Mouse (Mus musculus): Measurements from ENCODE around the gene Fam178b. TPM values are rescaled to one million over a fixed set of nuclear protein-coding genes. Genes with fewer than 3 reads are reported as not detected.

Gene Fam178b
- not detected in 2 replicates for polyA plus RNA-seq (2014; fragmentation: Nextera tagmentation; extraction: Ambion mirVana)

- no peak for ATAC-seq (ENCODE audit: low FRiP score)
- H3K36me3 ChIP-seq (replicated peaks; ENCODE audit: control insufficient read depth, insufficient read depth), result no peaks in the 10 kb centered on the region
- H3K4me1 ChIP-seq (replicated peaks; ENCODE audit: control insufficient read depth, insufficient read depth, low read length), result no peaks in the 10 kb centered on the region
- 94% methylated on average over 39 of the region's 39 CpGs for WGBS
- no peak within 1 kb of the TSS for H3K4me3 ChIP-seq (replicated peaks; ENCODE audit: low read length)
- H3K9ac ChIP-seq, result no peak within 1 kb of the TSS
- H3K27ac ChIP-seq, result no peak within 1 kb of the TSS
- H3K4me2 ChIP-seq (replicated peaks), result no peak within 1 kb of the TSS
- no peaks in the 10 kb centered on the region for H3K9me3 ChIP-seq (ENCODE audit: control insufficient read depth, low read length)
- DNase-seq (ENCODE audit: low spot score), result no peak
- H3K27me3 ChIP-seq (ENCODE audit: control insufficient read depth, insufficient read depth, low read length), result no peaks in the 10 kb centered on the region
Measured at GRCm38 (mm10) chr1:36682620-36683355, at the start of gene Fam178b. Fam178b (minus strand) TSS chr1:36683183.

- Histone ChIP-seq H3K4me2 (replicated peaks) (no peak overlapping the region), H3K27ac (no peak overlapping the region), H3K4me3 (replicated peaks; ENCODE audit: low read length) (no peak overlapping the region), H3K36me3 (replicated peaks; ENCODE audit: control insufficient read depth, insufficient read depth) (no peaks in the 10 kb centered on the region), H3K27me3 (ENCODE audit: control insufficient read depth, insufficient read depth, low read length) (no peaks in the 10 kb centered on the region), H3K4me1 (replicated peaks; ENCODE audit: control insufficient read depth, insufficient read depth, low read length) (no peaks in the 10 kb centered on the region), H3K9me3 (ENCODE audit: control insufficient read depth, low read length) (no peaks in the 10 kb centered on the region), H3K9ac (no peak overlapping the region)
- 72% methylated on average over 4 of the region's 4 CpGs for WGBS
- no peak for DNase-seq (ENCODE audit: low spot score)
- ATAC-seq (ENCODE audit: low FRiP score), result no peak
Measured at GRCm38 (mm10) chr1:36724057-36724431, 41.1 kb upstream of the Fam178b start.

- ATAC-seq (ENCODE audit: low FRiP score), result no peak
- H3K27ac ChIP-seq, result 0 out of 2 replicates have a peak overlapping the region, but pooled peaks have one; percentile 20
- H3K4me1 ChIP-seq (replicated peaks; ENCODE audit: control insufficient read depth, insufficient read depth, low read length), result no peaks in the 10 kb centered on the region
Measured at GRCm38 (mm10) chr1:36723146-36724056, 40.4 kb upstream of the Fam178b start.

GRCm38 (mm10) chr1:36718786-36719185 lies 35.8 kb upstream of the Fam178b start:
- Histone ChIP-seq H3K4me3 (replicated peaks; ENCODE audit: low read length) (no peak overlapping the region), H3K4me2 (replicated peaks) (no peak overlapping the region), H3K4me1 (replicated peaks; ENCODE audit: control insufficient read depth, insufficient read depth, low read length) (no peaks in the 10 kb centered on the region), H3K27ac (no peak overlapping the region), H3K9ac (no peak overlapping the region), H3K36me3 (replicated peaks; ENCODE audit: control insufficient read depth, insufficient read depth) (no peaks in the 10 kb centered on the region), H3K27me3 (ENCODE audit: control insufficient read depth, insufficient read depth, low read length) (no peaks in the 10 kb centered on the region), H3K9me3 (ENCODE audit: control insufficient read depth, low read length) (no peaks in the 10 kb centered on the region)
- ATAC-seq (ENCODE audit: low FRiP score) (no peak), DNase-seq (ENCODE audit: low spot score) (no peak)
- 86% methylated on average over 1 of the region's 1 CpGs for WGBS

More at GRCm38 (mm10) chr1:36723146-36724056, 40.4 kb upstream of the Fam178b start:
- Histone ChIP-seq H3K4me2 (replicated peaks) (no peak overlapping the region), H3K9me3 (ENCODE audit: control insufficient read depth, low read length) (no peaks in the 10 kb centered on the region), H3K4me3 (replicated peaks; ENCODE audit: low read length) (no peak overlapping the region), H3K36me3 (replicated peaks; ENCODE audit: control insufficient read depth, insufficient read depth) (no peaks in the 10 kb centered on the region), H3K27me3 (ENCODE audit: control insufficient read depth, insufficient read depth, low read length) (no peaks in the 10 kb centered on the region), H3K9ac (no peak overlapping the region)
- WGBS, result 74% methylated on average over 16 of the region's 16 CpGs
- DNase-seq (ENCODE audit: low spot score), result no peak

- Histone ChIP-seq H3K36me3 (replicated peaks; ENCODE audit: control insufficient read depth, insufficient read depth) (no peaks in the 10 kb centered on the region), H3K4me2 (replicated peaks) (no peak within 1 kb of the TSS), H3K27me3 (ENCODE audit: control insufficient read depth, insufficient read depth, low read length) (no peaks in the 10 kb centered on the region), H3K27ac (no peak within 1 kb of the TSS), H3K4me1 (replicated peaks; ENCODE audit: control insufficient read depth, insufficient read depth, low read length) (0 out of 2 replicates have a peak, but pooled peaks cover 5% of the 10 kb centered on the region), H3K4me3 (replicated peaks; ENCODE audit: low read length) (no peak within 1 kb of the TSS), H3K9ac (no peak within 1 kb of the TSS), H3K9me3 (ENCODE audit: control insufficient read depth, low read length) (no peaks in the 10 kb centered on the region)
- no peak for DNase-seq (ENCODE audit: low spot score)
- 82% methylated on average over 5 of the region's 5 CpGs for WGBS
- ATAC-seq (ENCODE audit: low FRiP score), result no peak
Measured at GRCm38 (mm10) chr1:36714311-36714710, 31.3 kb upstream of the Fam178b start, which contains the start of gene Actr1b. Actr1b (minus strand) TSS chr1:36714422.

GRCm38 (mm10) chr1:36711104-36711503 lies 28.1 kb upstream of the Fam178b start:
- Histone ChIP-seq H3K27me3 (ENCODE audit: control insufficient read depth, insufficient read depth, low read length) (no peaks in the 10 kb centered on the region), H3K4me2 (replicated peaks) (no peak overlapping the region), H3K9me3 (ENCODE audit: control insufficient read depth, low read length) (no peaks in the 10 kb centered on the region), H3K4me3 (replicated peaks; ENCODE audit: low read length) (no peak overlapping the region), H3K27ac (no peak overlapping the region), H3K36me3 (replicated peaks; ENCODE audit: control insufficient read depth, insufficient read depth) (peaks cover 14% of the 10 kb centered on the region; the same call in 1 of the 2 replicates), H3K9ac (no peak overlapping the region), H3K4me1 (replicated peaks; ENCODE audit: control insufficient read depth, insufficient read depth, low read length) (peaks cover 19% of the 10 kb centered on the region)
- 96% methylated on average over 2 of the region's 2 CpGs for WGBS
- ATAC-seq (ENCODE audit: low FRiP score) (no peak), DNase-seq (ENCODE audit: low spot score) (no peak)

- ATAC-seq (ENCODE audit: low FRiP score) (peak; percentile 98), DNase-seq (ENCODE audit: low spot score) (peak; percentile 97)
- H3K9me3 ChIP-seq (ENCODE audit: control insufficient read depth, low read length), result no peaks in the 10 kb centered on the region
- under 1% methylated on average over 29 of the region's 29 CpGs for WGBS
- H3K27me3 ChIP-seq (ENCODE audit: control insufficient read depth, insufficient read depth, low read length), result no peaks in the 10 kb centered on the region
- peak within 1 kb of the TSS; percentile 89 for H3K4me2 ChIP-seq (replicated peaks)
- H3K9ac ChIP-seq, result peak within 1 kb of the TSS; percentile 94
- H3K27ac ChIP-seq, result peak within 1 kb of the TSS; percentile 79
- peak within 1 kb of the TSS; percentile 97 for H3K4me3 ChIP-seq (replicated peaks; ENCODE audit: low read length)
- peaks cover 26% of the 10 kb centered on the region for H3K36me3 ChIP-seq (replicated peaks; ENCODE audit: control insufficient read depth, insufficient read depth)
- H3K4me1 ChIP-seq (replicated peaks; ENCODE audit: control insufficient read depth, insufficient read depth, low read length), result peaks cover 19% of the 10 kb centered on the region
Measured at GRCm38 (mm10) chr1:36709854-36710280, 26.9 kb upstream of the Fam178b start, which contains the start of gene 4933424G06Rik. 4933424G06Rik (plus strand) TSS chr1:36710149.

- peak; percentile 74 for ATAC-seq (ENCODE audit: low FRiP score)
- Histone ChIP-seq H3K9me3 (ENCODE audit: control insufficient read depth, low read length) (no peaks in the 10 kb centered on the region), H3K4me2 (replicated peaks) (peak overlapping the region; percentile 89), H3K27me3 (ENCODE audit: control insufficient read depth, insufficient read depth, low read length) (no peaks in the 10 kb centered on the region), H3K4me3 (replicated peaks; ENCODE audit: low read length) (peak overlapping the region; percentile 97), H3K36me3 (replicated peaks; ENCODE audit: control insufficient read depth, insufficient read depth) (peaks cover 32% of the 10 kb centered on the region), H3K9ac (peak overlapping the region; percentile 94), H3K27ac (peak overlapping the region; percentile 79), H3K4me1 (replicated peaks; ENCODE audit: control insufficient read depth, insufficient read depth, low read length) (peaks cover 19% of the 10 kb centered on the region)
- WGBS, result under 1% methylated on average over 33 of the region's 33 CpGs
- peak; percentile 52 for DNase-seq (ENCODE audit: low spot score)
Measured at GRCm38 (mm10) chr1:36709055-36709853, 26.3 kb upstream of the Fam178b start.
